Comparison of ENCODE assay signal across 26 mouse cellular contexts in genomic region chr3:89786275-89786674, GRCm38 (mm10). TPM values are rescaled to one million over a fixed set of nuclear protein-coding genes. Genes with fewer than 3 reads are reported as not detected.
"Had no signal": no experiment of that assay in that cellular context is flagged by ENCODE, and none has a peak within 500 bp of the region (broad histone marks: within the 10 kb centered on the region; RNA-seq: fewer than 3 reads in every experiment).

No protein-coding gene starts in this region.

- H3K4me3 ChIP-seq: embryonic facial prominence, embryonic 10.5 days; embryonic facial prominence, embryonic 12.5 days; embryonic facial prominence, embryonic 13.5 days; embryonic facial prominence, embryonic 15.5 days; erythroblast, embryonic 14.5 days; forebrain, embryonic 10.5 days; forebrain, embryonic 12.5 days; forebrain, embryonic 13.5 days; forebrain, embryonic 15.5 days; gastrocnemius, adult 2 months; heart, adult 2 months had no signal

- H3K9me3 ChIP-seq: embryonic facial prominence, embryonic 10.5 days; embryonic facial prominence, embryonic 12.5 days; embryonic facial prominence, embryonic 13.5 days; embryonic facial prominence, embryonic 15.5 days; forebrain, embryonic 10.5 days; forebrain, embryonic 12.5 days; forebrain, embryonic 13.5 days; forebrain, embryonic 15.5 days had no signal

- H3K27me3 ChIP-seq: embryonic facial prominence, embryonic 12.5 days; embryonic facial prominence, embryonic 13.5 days; embryonic facial prominence, embryonic 15.5 days; forebrain, embryonic 12.5 days; forebrain, embryonic 13.5 days; forebrain, embryonic 15.5 days had no signal

- DNase-seq: cerebellum, adult 8-10 months; cerebellum, adult 9-10 months; cerebellum, adult 9-11 months; cerebellum, postnatal 10 days; cerebellum, postnatal 14 days; cerebellum, postnatal 25 days; cerebellum, postnatal 36 days; embryo, embryonic 11 days; forebrain, postnatal 0 days; gastrocnemius, adult 2 months; gastrocnemius, postnatal 10 days; gastrocnemius, postnatal 14 days; gastrocnemius, postnatal 25 days; gastrocnemius, postnatal 36 days; heart, adult 18-20 months; heart, adult 2 months had no signal

- H3K27ac ChIP-seq: embryonic facial prominence, embryonic 10.5 days; embryonic facial prominence, embryonic 12.5 days; embryonic facial prominence, embryonic 15.5 days; forebrain, embryonic 12.5 days; forebrain, embryonic 13.5 days; forebrain, embryonic 15.5 days; heart, adult 2 months had no signal

RNA-seq across cellular contexts. Expression of gene She, which starts 44.9 kb away (rescaled TPM):
- total RNA-seq: granulocyte monocyte progenitor cell, adult 5-6 weeks had no signal
- polyA plus RNA-seq: erythroblast, embryonic 14.5 days had no signal
